Mouse (Mus musculus): ENCODE measurements at regions not wholly inside any gene's neighbourhood (a gene's known extent, or its start where the extent isn't known, plus 50 kb on each side); places are given as distances from the start of the nearest gene placed in this dataset.

DNA sequence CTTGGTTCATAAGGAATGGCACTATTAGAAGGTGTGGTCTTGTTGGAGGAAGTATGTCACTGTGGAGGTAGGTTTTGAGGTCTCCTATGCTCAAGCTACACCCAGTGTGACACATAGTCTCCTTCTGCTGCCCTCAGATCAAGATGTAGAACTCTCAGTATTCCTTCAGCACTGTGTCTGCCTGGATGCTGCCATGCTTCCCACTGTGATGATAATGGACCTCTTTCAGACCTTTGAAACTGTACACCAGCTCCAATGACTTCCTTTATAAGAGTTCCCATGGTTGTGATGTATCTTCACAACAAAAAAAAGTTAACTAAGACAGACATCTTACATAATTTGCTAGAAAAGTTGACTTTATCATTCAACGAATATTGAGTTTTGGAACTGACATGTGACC, 60.2 kb upstream of the Foxc1 start:
- Histone ChIP-seq H3K4me1 (no peaks in the 10 kb centered on the region), H3K4me2 (replicated peaks) (no peak overlapping the region), H3K27me3 (no peaks in the 10 kb centered on the region), H3K4me3 (replicated peaks) (no peak overlapping the region), H3K27ac (replicated peaks) (no peak overlapping the region), H3K9me3 (replicated peaks) (no peaks in the 10 kb centered on the region), H3K9ac (no peak overlapping the region), H3K36me3 (no peaks in the 10 kb centered on the region)
- 79% methylated on average over 1 of the region's 1 CpGs for WGBS
- no peak for ATAC-seq (ENCODE audit: insufficient number of reproducible peaks, low FRiP score, low TSS enrichment, low read depth)

All from embryonic facial prominence, embryonic 15.5 days (tissue).